Mouse (Mus musculus): Measurements from ENCODE around the gene Lce1k. TPM values are rescaled to one million over a fixed set of nuclear protein-coding genes. Genes with fewer than 3 reads are reported as not detected.
"Not testable (repeated sequence)": the region's sequence is repeated elsewhere in the genome, so short reads cannot be mapped to it uniquely, and the experiment has no call there.

The Lce1k gene
- not detected for total RNA-seq (2021)

- intact Hi-C loops (cut with DNase I) = no loop called here
These were observed at the start of gene Lce1k for GRCm38 (mm10) chr3:92807791-92808190. TSS of gene Lce1k (minus strand) at chr3:92807891.

GRCm38 (mm10) chr3:92851186-92851585 is 43.5 kb upstream of the Lce1k start, which contains the start of gene Lce1l:
TSS of gene Lce1l (minus strand) at chr3:92851286.
- DNase-seq = no peak
- intact Hi-C loops (cut with DNase I) = no loop called here

More at GRCm38 (mm10) chr3:92807791-92808190, at the start of gene Lce1k:
- no peak for DNase-seq

GRCm38 (mm10) chr3:92827108-92827507 is 19.4 kb upstream of the Lce1k start, which contains the start of gene Kprp:
TSS of gene Kprp (minus strand) at chr3:92827247.
- intact Hi-C loops (cut with DNase I) = no loop called here
- no peak for DNase-seq

GRCm38 (mm10) chr3:92825808-92826207 is 18.1 kb upstream of the Lce1k start:
- intact Hi-C loops (cut with DNase I) = no loop called here
- no peak for DNase-seq

GRCm38 (mm10) chr3:92816036-92816435 is 8.3 kb upstream of the Lce1k start:
- DNase-seq; intact Hi-C loops (cut with DNase I): not testable (repeated sequence)

- intact Hi-C loops (cut with DNase I) = no loop called here
- no peak for DNase-seq
These were observed 7.9 kb upstream of the Lce1k start for GRCm38 (mm10) chr3:92815581-92815980.

- DNase-seq = no peak
- intact Hi-C loops (cut with DNase I) = no loop called here
These were observed 17.3 kb downstream of the Lce1k start, which contains the start of gene Lce1j for GRCm38 (mm10) chr3:92790414-92790813. TSS of gene Lce1j (minus strand) at chr3:92790514.

- intact Hi-C loops (cut with DNase I) = no loop called here
- DNase-seq = no peak
These were observed 28.9 kb downstream of the Lce1k start, which contains the start of gene Lce1i for GRCm38 (mm10) chr3:92778799-92779198. TSS of gene Lce1i (minus strand) at chr3:92778899.

- no peak for DNase-seq
- intact Hi-C loops (cut with DNase I) = no loop called here
These were observed 36.1 kb downstream of the Lce1k start for GRCm38 (mm10) chr3:92771573-92771972.

GRCm38 (mm10) chr3:92764965-92765364 is 42.7 kb downstream of the Lce1k start, which contains the start of gene Lce1h:
TSS of gene Lce1h (minus strand) at chr3:92765065.
- intact Hi-C loops (cut with DNase I) = no loop called here
- DNase-seq = no peak

Other genes with a start within 250 kb of the Lce1k start
- not detected for gene Ivl, start 234.2 kb downstream of the Lce1k start, total RNA-seq (2021)
- not detected for gene Smcp, start 218.9 kb downstream of the Lce1k start, total RNA-seq (2021)
- gene 2210017I01Rik, start 200.4 kb downstream of the Lce1k start, total RNA-seq (2021) = not detected
- not detected for gene Lce6a, start 186.2 kb downstream of the Lce1k start, total RNA-seq (2021)
- not detected for gene Lce1a1, start 159.6 kb downstream of the Lce1k start, total RNA-seq (2021)
- gene Lce1b, start 151.0 kb downstream of the Lce1k start, total RNA-seq (2021) = not detected
- not detected for gene Lce1a2, start 137.6 kb downstream of the Lce1k start, total RNA-seq (2021)
- gene Lce1c, start 128.6 kb downstream of the Lce1k start, total RNA-seq (2021) = not detected
- gene Lce1d, start 120.7 kb downstream of the Lce1k start, total RNA-seq (2021) = not detected
- not detected for gene Lce1e, start 98.8 kb downstream of the Lce1k start, total RNA-seq (2021)
- gene Lce1f, start 87.5 kb downstream of the Lce1k start, total RNA-seq (2021) = not detected
- not detected for gene Gm38119, start 68.8 kb downstream of the Lce1k start, total RNA-seq (2021)
- gene Lce1g, start 55.6 kb downstream of the Lce1k start, total RNA-seq (2021) = not detected
- gene Lce1h, start 42.8 kb downstream of the Lce1k start, total RNA-seq (2021) = not detected
- gene Lce1i, start 29.0 kb downstream of the Lce1k start, total RNA-seq (2021) = not detected
- gene Lce1j, start 17.4 kb downstream of the Lce1k start, total RNA-seq (2021) = not detected
- not detected for gene Kprp, start 19.4 kb upstream of the Lce1k start, total RNA-seq (2021)
- gene Lce1l, start 43.4 kb upstream of the Lce1k start, total RNA-seq (2021) = not detected
- not detected for gene 2310050C09Rik, start 62.3 kb upstream of the Lce1k start, total RNA-seq (2021)
- gene Lce3a, start 118.3 kb upstream of the Lce1k start, total RNA-seq (2021) = not detected
- gene Lce3b, start 125.1 kb upstream of the Lce1k start, total RNA-seq (2021) = not detected
- not detected for gene Lce3c, start 136.6 kb upstream of the Lce1k start, total RNA-seq (2021)
- not detected for gene Lce3d, start 149.5 kb upstream of the Lce1k start, total RNA-seq (2021)
- gene Lce3e, start 159.2 kb upstream of the Lce1k start, total RNA-seq (2021) = not detected
- not detected for gene Lce3f, start 184.3 kb upstream of the Lce1k start, total RNA-seq (2021)
- not detected for gene Crct1, start 207.8 kb upstream of the Lce1k start, total RNA-seq (2021)
- not detected for gene Lce1m, start 211.2 kb upstream of the Lce1k start, total RNA-seq (2021)

Data from left cerebral cortex, postnatal 4 days (tissue).